Mouse (Mus musculus) forelimb bud, embryonic 11.5 days (tissue): ENCODE results near the gene Vsx1.

Source experiments
- DNase-seq: peaks from one replicate; pipeline ENCODE4 v3.0.0-alpha.2; 2012; ENCODE audit warnings: low read depth, low spot score

Vsx1 gene

GRCm38 (mm10) chr2:150667820-150668766 is 21.1 kb downstream of the Vsx1 start, which contains the start of gene Acss1:
Gene Acss1, minus strand, starts transcription at chr2:150668500.
- DNase-seq = no peak

- DNase-seq = no peak
These were observed 21.9 kb downstream of the Vsx1 start for GRCm38 (mm10) chr2:150667065-150667819.

- no peak for DNase-seq
These were observed 22.5 kb downstream of the Vsx1 start for GRCm38 (mm10) chr2:150666723-150667064.

DNA sequence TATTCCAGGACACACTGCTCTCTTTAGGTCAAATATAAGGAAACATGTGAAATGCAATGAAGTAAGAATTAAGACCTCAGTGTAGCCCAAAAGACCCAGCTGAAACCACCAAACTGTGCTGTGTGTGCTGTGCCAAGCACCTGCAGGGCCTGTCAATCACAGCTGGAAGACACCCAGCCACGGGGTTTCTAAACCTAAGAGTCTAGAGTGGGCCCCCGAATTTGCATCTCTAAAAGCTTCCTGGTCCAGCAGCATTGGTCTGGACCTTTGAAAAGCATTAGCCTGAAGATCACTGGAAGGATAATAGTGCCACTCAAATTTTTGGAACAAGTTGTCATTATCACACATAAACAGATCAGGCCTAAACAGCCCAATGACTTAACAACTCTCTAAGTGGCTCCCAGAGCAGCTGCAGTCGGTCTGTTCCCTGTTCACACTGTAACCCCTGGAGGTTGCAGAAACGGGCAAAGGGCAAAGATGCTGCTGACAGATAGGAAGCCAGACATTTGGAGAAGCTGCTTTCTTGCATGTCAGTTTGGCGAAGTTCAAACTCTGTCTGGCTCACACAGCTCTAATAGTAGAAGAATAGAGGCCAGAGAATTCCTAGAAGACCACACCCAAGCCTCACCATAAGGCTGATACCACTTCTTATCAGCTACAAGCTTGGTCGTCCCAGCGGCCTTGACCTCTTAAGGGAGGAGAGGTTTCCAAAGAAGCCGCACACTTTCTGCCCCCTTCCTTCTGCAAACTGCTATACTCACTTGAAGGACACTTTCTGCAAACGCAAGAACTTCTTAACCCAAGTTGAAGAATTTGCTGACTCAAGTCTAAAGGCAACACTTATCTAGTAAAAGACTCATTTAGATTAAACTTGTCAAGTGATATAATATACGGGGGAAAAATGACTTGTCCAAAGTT is 23.4 kb downstream of the Vsx1 start:
- DNase-seq = no peak

- DNase-seq = no peak
These were observed 24.2 kb downstream of the Vsx1 start for GRCm38 (mm10) chr2:150665006-150665405.

DNA sequence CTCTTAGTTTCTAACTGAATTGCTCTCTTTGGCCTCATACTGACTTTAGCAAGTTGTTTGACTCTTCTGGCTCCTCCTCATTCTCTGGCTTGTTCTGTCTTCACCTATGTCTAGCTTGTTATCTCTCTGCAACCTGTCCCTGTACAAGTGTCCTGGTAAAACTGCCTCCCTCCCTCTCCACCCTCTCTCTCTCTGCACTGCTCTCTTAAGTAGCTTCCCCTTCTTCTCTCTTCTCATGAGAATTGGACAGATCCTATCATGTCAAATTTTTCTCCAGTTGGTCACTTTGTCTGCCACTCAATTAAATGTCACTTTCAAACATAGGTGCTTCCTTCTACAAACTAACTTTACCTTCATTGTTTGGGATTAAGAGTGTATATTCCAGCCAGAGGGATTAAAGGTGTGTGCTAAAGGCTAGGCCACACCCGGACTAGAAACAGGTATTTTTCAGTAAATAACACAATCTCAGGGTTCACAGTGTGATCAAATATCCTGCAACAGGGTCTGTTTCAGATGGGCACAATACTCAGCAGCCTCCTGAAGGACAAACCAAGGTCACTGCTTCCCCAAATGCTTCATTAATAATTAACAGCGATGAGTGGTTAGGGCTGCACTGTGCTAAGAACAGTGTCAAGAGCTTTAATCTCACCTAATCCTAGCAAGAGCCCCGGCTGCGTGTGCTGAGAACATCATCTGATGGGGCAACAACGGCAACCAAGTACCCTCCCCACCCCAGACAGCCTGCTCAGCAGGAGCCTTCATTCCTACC is 24.8 kb downstream of the Vsx1 start:
- DNase-seq = no peak

DNA sequence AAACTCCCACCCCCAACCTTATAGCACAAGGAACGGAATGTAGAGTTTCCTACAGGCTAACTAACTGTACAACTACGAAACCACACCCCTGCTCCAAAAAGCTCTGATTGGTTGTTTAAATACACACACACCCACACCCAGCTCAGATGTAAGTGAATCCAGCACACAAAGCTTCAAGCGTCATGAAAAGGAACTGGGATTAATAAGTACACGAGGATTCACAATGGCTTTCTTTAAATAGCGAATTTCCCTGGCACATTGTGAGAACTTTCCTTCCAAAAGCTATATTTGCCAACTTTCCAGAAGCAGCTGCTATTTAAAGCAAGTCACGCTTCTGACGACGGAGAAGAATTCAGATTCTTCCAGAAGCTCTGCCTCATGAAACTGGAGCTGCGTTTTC is 25.9 kb downstream of the Vsx1 start:
- no peak for DNase-seq

- no peak for DNase-seq
These were observed 27.2 kb downstream of the Vsx1 start for GRCm38 (mm10) chr2:150662007-150662406.

DNA sequence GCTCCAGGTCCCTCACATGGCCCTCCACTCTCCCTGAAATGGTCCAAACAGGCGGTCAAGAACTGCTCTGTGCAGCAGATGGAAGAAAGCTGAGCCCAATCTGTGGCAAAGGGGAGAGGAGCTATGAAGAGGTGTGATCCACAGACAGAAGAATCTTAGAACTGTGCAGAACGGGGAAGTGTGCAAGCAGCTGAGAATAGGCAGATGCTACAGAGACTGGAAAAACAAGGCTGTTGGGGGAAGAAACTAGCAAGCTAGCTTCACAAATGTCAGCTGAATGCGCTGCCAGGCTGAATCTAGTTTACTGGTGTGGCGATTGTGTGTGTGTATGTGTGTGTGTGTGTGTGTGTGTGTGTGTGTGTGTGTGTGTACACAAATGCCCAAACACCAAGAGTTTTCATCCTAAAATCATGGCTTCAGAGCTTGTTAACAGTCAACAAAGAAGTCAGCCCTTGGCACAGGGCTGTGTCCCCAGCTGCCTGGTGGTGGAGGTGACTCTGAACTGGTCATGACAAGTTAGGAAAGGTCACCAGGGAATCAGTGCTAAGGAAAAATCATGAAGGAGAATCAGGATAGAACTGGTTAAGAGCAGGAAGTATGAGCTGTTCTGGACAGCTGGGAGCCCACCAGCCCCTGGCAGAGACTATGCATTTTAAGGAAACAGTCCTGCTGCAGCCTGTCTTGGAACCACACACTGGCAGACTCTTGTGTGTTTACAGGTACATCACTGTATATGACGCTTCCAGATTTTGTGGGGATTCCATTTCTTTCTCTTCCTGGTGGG is 28.3 kb downstream of the Vsx1 start:
- no peak for DNase-seq

DNA sequence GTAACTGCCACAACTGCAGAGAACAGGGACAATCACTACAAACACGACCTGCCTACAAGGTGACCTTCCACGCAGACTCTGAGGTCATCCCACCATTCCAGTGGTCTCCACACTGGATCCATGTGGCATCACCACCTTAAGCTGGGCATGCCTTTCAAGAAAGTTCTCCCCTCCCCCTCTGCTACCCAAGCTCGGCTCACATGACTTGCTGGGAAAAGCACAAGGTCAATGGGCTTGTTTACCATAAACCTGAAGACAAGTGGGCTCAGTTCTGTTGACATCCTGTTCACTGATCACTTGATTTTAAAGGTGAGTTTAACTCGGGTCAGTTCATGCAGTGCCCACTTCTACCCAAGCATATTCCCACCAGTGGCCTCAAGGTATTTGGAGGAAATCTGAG is 29.1 kb downstream of the Vsx1 start:
- DNase-seq = no peak

GRCm38 (mm10) chr2:150656975-150657768 is 32.0 kb downstream of the Vsx1 start:
- no peak for DNase-seq

DNA sequence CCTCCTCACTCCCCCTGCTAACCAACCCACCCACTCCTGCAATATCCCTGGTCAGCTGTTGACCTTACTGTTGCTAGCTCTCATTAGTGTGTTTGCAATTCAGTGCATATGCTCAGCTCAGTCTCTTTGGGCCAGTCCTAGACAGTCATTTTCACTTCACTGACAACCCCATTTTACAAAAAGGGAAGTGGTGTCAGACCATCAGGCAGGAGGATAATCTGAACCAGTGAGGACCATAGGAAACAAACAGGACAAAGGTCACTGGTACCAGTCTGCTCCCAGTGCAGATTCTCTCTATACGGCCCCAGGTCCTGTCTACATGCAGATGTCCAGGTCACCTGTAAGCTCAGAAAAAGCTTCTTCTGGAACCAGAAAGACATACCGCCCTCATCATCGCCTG is 33.0 kb downstream of the Vsx1 start:
- DNase-seq = no peak

- no peak for DNase-seq
These were observed 33.9 kb downstream of the Vsx1 start for GRCm38 (mm10) chr2:150655290-150655689.

GRCm38 (mm10) chr2:150654814-150655213 is 34.3 kb downstream of the Vsx1 start:
- no peak for DNase-seq

DNA sequence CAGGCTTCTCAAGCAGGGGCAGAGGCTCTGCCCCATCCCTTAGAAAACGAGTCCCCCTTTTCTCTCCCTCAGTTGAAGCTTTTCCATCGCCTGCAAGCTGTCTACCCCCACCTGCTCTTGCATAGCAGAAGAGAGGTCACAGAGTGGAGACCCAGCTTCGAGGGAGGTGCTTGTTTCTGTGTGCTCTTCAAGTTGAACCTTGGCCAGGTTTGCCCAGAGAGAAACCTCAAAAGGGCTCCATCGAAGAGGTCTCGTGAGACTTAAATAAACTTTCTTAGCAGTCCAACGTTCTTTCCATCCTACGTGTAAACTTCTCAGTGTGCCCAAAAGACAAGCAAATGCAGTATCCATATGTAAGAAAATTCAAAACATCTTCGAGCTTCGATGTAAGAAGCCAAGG is 37.8 kb downstream of the Vsx1 start:
- DNase-seq = no peak

DNA sequence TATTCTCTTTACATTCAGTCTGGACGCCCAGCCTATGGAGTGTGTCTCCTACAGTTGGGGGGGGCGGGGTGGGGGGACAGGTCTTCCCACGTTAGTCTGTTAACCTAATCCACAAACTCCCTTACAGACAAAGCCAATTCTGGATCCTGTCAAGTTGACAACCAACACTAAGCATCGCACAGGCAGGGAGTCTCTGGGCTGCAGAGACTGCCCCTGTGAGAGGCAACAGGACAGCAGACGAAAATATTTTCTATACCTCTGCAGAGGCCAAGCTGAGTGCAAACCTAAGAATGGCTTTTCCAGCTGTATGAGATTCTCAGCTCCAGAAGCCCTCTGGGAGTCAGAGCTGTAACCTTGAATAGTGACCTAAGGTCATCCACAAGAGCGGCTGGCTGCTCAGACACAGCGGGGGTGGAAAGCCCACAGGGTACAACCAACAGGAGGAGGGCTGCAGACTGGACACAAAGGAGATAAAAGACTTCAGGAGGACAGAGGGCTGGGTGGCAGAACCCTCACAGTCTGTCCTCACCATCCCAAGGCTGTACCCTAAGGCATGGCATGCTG is 38.6 kb downstream of the Vsx1 start:
- no peak for DNase-seq

GRCm38 (mm10) chr2:150648300-150648895 is 40.8 kb downstream of the Vsx1 start:
- DNase-seq = no peak

DNA sequence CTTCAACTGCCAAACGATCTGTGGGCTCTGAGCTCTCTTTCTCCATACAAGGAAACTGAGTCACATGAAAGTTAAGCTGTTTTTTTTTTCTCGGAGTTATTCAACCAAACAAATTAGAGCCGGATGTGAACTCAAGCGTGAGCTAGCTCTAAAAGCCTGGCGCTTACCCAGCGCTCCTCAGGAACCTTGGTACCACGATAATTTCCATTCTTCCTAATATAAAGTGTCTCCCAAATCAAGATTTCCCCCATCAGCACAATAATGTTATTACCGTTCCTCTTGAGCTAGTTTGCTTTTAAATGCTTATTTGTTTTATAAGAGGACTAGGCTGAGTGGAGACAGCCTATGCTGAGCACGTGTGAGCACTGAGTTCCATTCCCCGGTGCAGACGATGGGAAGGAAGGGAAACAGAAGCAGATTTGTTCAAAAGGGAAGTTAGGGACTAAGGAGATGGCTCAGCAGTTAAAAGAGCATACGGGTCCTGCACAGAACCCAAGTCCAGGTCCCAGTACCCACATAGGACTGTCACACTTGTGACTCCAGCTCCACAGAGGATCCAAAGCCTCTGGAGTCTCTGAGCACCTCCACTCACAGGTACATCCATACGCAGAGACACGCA is 41.4 kb downstream of the Vsx1 start:
- DNase-seq = no peak
